Mouse (Mus musculus) neural tube, embryonic 15.5 days (tissue): ENCODE measurements at regions not wholly inside any gene's neighbourhood (a gene's known extent, or its start where the extent isn't known, plus 50 kb on each side); places are given as distances from the start of the nearest gene placed in this dataset.

ENCODE experiments used
- ATAC-seq: fragments of 200-750 bp; cut with Nextera tagmentation; 2 replicates; pipeline ENCODE4 v1.8.0; 2017; ENCODE audit warnings: mild to moderate bottlenecking, moderate TSS enrichment, moderate library complexity; ENCODE audit not compliant: low FRiP score
- H3K27ac ChIP-seq: fragments of 300-500 bp; sonication (generic); replicated peaks from 2 replicates; pipeline ENCODE4 v1.5.1; 2015; ENCODE audit warnings: mild to moderate bottlenecking, inconsistent platforms
- H3K27me3 ChIP-seq: fragments of 300-500 bp; sonication (generic); replicated peaks from 2 replicates; pipeline ENCODE4 v1.6.1; 2015; ENCODE audit warnings: inconsistent platforms
- H3K36me3 ChIP-seq: fragments of 300-500 bp; sonication (generic); 2 replicates; pipeline ENCODE4 v1.6.1; 2015; ENCODE audit warnings: inconsistent platforms
- H3K4me1 ChIP-seq: fragments of 300-500 bp; sonication (generic); 2 replicates; pipeline ENCODE4 v1.6.1; 2015; ENCODE audit warnings: inconsistent platforms
- H3K4me2 ChIP-seq: fragments of 300-500 bp; sonication (generic); 2 replicates; pipeline ENCODE4 v1.6.1; 2015; ENCODE audit warnings: inconsistent platforms, mild to moderate bottlenecking, moderate library complexity
- H3K4me3 ChIP-seq: fragments of 300-500 bp; sonication (generic); replicated peaks from 2 replicates; pipeline ENCODE4 v1.5.1; 2015; ENCODE audit warnings: mild to moderate bottlenecking, inconsistent platforms
- H3K9ac ChIP-seq: fragments of 300-500 bp; sonication (generic); replicated peaks from 2 replicates; pipeline ENCODE4 v1.6.1; 2015; ENCODE audit warnings: mild to moderate bottlenecking, inconsistent platforms
- H3K9me3 ChIP-seq: fragments of 300-500 bp; sonication (generic); replicated peaks from 2 replicates; pipeline ENCODE4 v1.6.1; 2016; ENCODE audit warnings: inconsistent platforms
- WGBS: fragments of 180-500 bp; shearing (Covaris S2); methylation state at CpG from one replicate; pipeline ENCODE4 v1.1.7; 2015; ENCODE audit warnings: mixed read lengths; 5-methylcytosine and 5-hydroxymethylcytosine counted together

GRCm38 (mm10) chr16:84615683-84616082 lies 100.8 kb downstream of the A730009L09Rik start:
- 91% methylated on average over 7 of the region's 7 CpGs for WGBS
- H3K4me3 ChIP-seq = no peak overlapping the region
- H3K9me3 ChIP-seq = no peaks in the 10 kb centered on the region
- no peak overlapping the region for H3K4me2 ChIP-seq
- no peaks in the 10 kb centered on the region for H3K36me3 ChIP-seq
- H3K9ac ChIP-seq = no peak overlapping the region
- no peaks in the 10 kb centered on the region for H3K27me3 ChIP-seq
- no peaks in the 10 kb centered on the region for H3K4me1 ChIP-seq
- no peak for ATAC-seq
- H3K27ac ChIP-seq = no peak overlapping the region

- 86% methylated on average over 1 of the region's 1 CpGs for WGBS
- no peak overlapping the region for H3K27ac ChIP-seq
- H3K4me3 ChIP-seq = no peak overlapping the region
- H3K9me3 ChIP-seq = no peaks in the 10 kb centered on the region
- H3K9ac ChIP-seq = no peak overlapping the region
- no peak overlapping the region for H3K4me2 ChIP-seq
- H3K4me1 ChIP-seq = no peaks in the 10 kb centered on the region
- no peak for ATAC-seq
- H3K27me3 ChIP-seq = no peaks in the 10 kb centered on the region
- H3K36me3 ChIP-seq = no peaks in the 10 kb centered on the region
These were observed 101.2 kb downstream of the A730009L09Rik start for GRCm38 (mm10) chr16:84616132-84616531.

- Histone ChIP-seq H3K9ac (no peak overlapping the region), H3K9me3 (no peaks in the 10 kb centered on the region), H3K4me3 (no peak overlapping the region), H3K27ac (no peak overlapping the region), H3K36me3 (no peaks in the 10 kb centered on the region), H3K4me2 (no peak overlapping the region), H3K27me3 (no peaks in the 10 kb centered on the region), H3K4me1 (no peaks in the 10 kb centered on the region)
- no peak for ATAC-seq
- 79% methylated on average over 2 of the region's 2 CpGs for WGBS
These were observed 103.5 kb downstream of the A730009L09Rik start for GRCm38 (mm10) chr16:84618379-84618778.

- Histone ChIP-seq H3K36me3 (no peaks in the 10 kb centered on the region), H3K4me1 (no peaks in the 10 kb centered on the region), H3K27me3 (no peaks in the 10 kb centered on the region), H3K9ac (no peak overlapping the region), H3K4me3 (no peak overlapping the region), H3K4me2 (no peak overlapping the region), H3K27ac (no peak overlapping the region), H3K9me3 (no peaks in the 10 kb centered on the region)
- WGBS = 87% methylated on average over 2 of the region's 2 CpGs
- ATAC-seq = no peak
These were observed 105.0 kb downstream of the A730009L09Rik start for GRCm38 (mm10) chr16:84619876-84620275.

GRCm38 (mm10) chr16:84620861-84621260 lies 105.9 kb downstream of the A730009L09Rik start:
- WGBS = no CpG with 5 or more reads among the region's 1 CpGs
- H3K9ac ChIP-seq = no peak overlapping the region
- H3K27me3 ChIP-seq = no peaks in the 10 kb centered on the region
- no peak overlapping the region for H3K27ac ChIP-seq
- no peak overlapping the region for H3K4me2 ChIP-seq
- no peaks in the 10 kb centered on the region for H3K9me3 ChIP-seq
- ATAC-seq = no peak
- no peaks in the 10 kb centered on the region for H3K36me3 ChIP-seq
- no peaks in the 10 kb centered on the region for H3K4me1 ChIP-seq
- no peak overlapping the region for H3K4me3 ChIP-seq

GRCm38 (mm10) chr16:84621300-84622031 lies 106.5 kb downstream of the A730009L09Rik start:
- Histone ChIP-seq H3K27ac (no peak overlapping the region), H3K36me3 (no peaks in the 10 kb centered on the region), H3K4me1 (no peaks in the 10 kb centered on the region), H3K9me3 (no peaks in the 10 kb centered on the region), H3K27me3 (no peaks in the 10 kb centered on the region), H3K9ac (no peak overlapping the region), H3K4me2 (no peak overlapping the region), H3K4me3 (no peak overlapping the region)
- no peak for ATAC-seq
- WGBS = 76% methylated on average over 8 of the region's 8 CpGs

- no peak for ATAC-seq
- H3K27me3 ChIP-seq = no peaks in the 10 kb centered on the region
- H3K4me3 ChIP-seq = no peak overlapping the region
- H3K36me3 ChIP-seq = no peaks in the 10 kb centered on the region
- no peak overlapping the region for H3K4me2 ChIP-seq
- H3K9me3 ChIP-seq = no peaks in the 10 kb centered on the region
- WGBS = 49% methylated on average over 4 of the region's 4 CpGs
- H3K27ac ChIP-seq = no peak overlapping the region
- H3K9ac ChIP-seq = no peak overlapping the region
- no peaks in the 10 kb centered on the region for H3K4me1 ChIP-seq
These were observed 108.6 kb downstream of the A730009L09Rik start for GRCm38 (mm10) chr16:84623346-84624085.

- no peak overlapping the region for H3K27ac ChIP-seq
- no peaks in the 10 kb centered on the region for H3K27me3 ChIP-seq
- no peak overlapping the region for H3K4me2 ChIP-seq
- ATAC-seq = no peak
- no peaks in the 10 kb centered on the region for H3K36me3 ChIP-seq
- H3K4me3 ChIP-seq = no peak overlapping the region
- H3K4me1 ChIP-seq = no peaks in the 10 kb centered on the region
- no peaks in the 10 kb centered on the region for H3K9me3 ChIP-seq
- 81% methylated on average over 5 of the region's 5 CpGs for WGBS
- no peak overlapping the region for H3K9ac ChIP-seq
These were observed 109.7 kb downstream of the A730009L09Rik start for GRCm38 (mm10) chr16:84624443-84625109.

- H3K36me3 ChIP-seq = no peaks in the 10 kb centered on the region
- no peak overlapping the region for H3K4me3 ChIP-seq
- H3K9me3 ChIP-seq = no peaks in the 10 kb centered on the region
- ATAC-seq = no peak
- WGBS = 88% methylated on average over 4 of the region's 4 CpGs
- H3K27ac ChIP-seq = no peak overlapping the region
- H3K4me2 ChIP-seq = no peak overlapping the region
- H3K9ac ChIP-seq = no peak overlapping the region
- no peaks in the 10 kb centered on the region for H3K27me3 ChIP-seq
- H3K4me1 ChIP-seq = no peaks in the 10 kb centered on the region
These were observed 110.3 kb downstream of the A730009L09Rik start for GRCm38 (mm10) chr16:84625110-84625722.

- H3K36me3 ChIP-seq = no peaks in the 10 kb centered on the region
- H3K27ac ChIP-seq = no peak overlapping the region
- WGBS = 90% methylated on average over 2 of the region's 2 CpGs
- H3K9ac ChIP-seq = no peak overlapping the region
- H3K27me3 ChIP-seq = no peaks in the 10 kb centered on the region
- H3K4me2 ChIP-seq = no peak overlapping the region
- no peaks in the 10 kb centered on the region for H3K4me1 ChIP-seq
- H3K9me3 ChIP-seq = no peaks in the 10 kb centered on the region
- ATAC-seq = no peak
- H3K4me3 ChIP-seq = no peak overlapping the region
These were observed 108.5 kb downstream of the Mrpl39 start for GRCm38 (mm10) chr16:84627052-84627451.

- H3K4me3 ChIP-seq = no peak overlapping the region
- H3K27me3 ChIP-seq = no peaks in the 10 kb centered on the region
- H3K4me1 ChIP-seq = no peaks in the 10 kb centered on the region
- no peaks in the 10 kb centered on the region for H3K36me3 ChIP-seq
- H3K4me2 ChIP-seq = no peak overlapping the region
- ATAC-seq = peak; percentile 86
- 28% methylated on average over 1 of the region's 1 CpGs for WGBS
- H3K9me3 ChIP-seq = no peaks in the 10 kb centered on the region
- H3K27ac ChIP-seq = 0 out of 2 replicates have a peak overlapping the region, but pooled peaks have one; percentile 13
- no peak overlapping the region for H3K9ac ChIP-seq
These were observed 105.7 kb downstream of the Mrpl39 start for GRCm38 (mm10) chr16:84629868-84630267.
